Mouse (Mus musculus) naive thymus-derived CD4-positive, alpha-beta T cell, adult 2 months (primary cell): Measurements from ENCODE around the gene Tirap.
"Not testable (repeated sequence)": the region's sequence is repeated elsewhere in the genome, so short reads cannot be mapped to it uniquely, and the experiment has no call there.

Experiments used
- DNase-seq: peaks from one replicate; pipeline ENCODE4 v3.0.0-alpha.2; 2011; ENCODE audit warnings: low read depth

The Tirap gene

GRCm38 (mm10) chr9:35147261-35147660, 52.8 kb downstream of the Tirap start:
- not testable (repeated sequence) for DNase-seq

GRCm38 (mm10) chr9:35145829-35146228, 54.3 kb downstream of the Tirap start:
- DNase-seq: no peak

- DNase-seq: no peak
Measured at GRCm38 (mm10) chr9:35145118-35145517, 55.0 kb downstream of the Tirap start.

- DNase-seq: no peak
Measured at GRCm38 (mm10) chr9:35142221-35142620, 57.9 kb downstream of the Tirap start.

- no peak for DNase-seq
Measured at GRCm38 (mm10) chr9:35139231-35139744, 60.8 kb downstream of the Tirap start.

GRCm38 (mm10) chr9:35138029-35138428, 62.1 kb downstream of the Tirap start:
- no peak for DNase-seq

GRCm38 (mm10) chr9:35135575-35135974, 64.5 kb downstream of the Tirap start:
- no peak for DNase-seq
